Comparison of ENCODE assay signal across 21 mouse cellular contexts in the genomic region with DNA sequence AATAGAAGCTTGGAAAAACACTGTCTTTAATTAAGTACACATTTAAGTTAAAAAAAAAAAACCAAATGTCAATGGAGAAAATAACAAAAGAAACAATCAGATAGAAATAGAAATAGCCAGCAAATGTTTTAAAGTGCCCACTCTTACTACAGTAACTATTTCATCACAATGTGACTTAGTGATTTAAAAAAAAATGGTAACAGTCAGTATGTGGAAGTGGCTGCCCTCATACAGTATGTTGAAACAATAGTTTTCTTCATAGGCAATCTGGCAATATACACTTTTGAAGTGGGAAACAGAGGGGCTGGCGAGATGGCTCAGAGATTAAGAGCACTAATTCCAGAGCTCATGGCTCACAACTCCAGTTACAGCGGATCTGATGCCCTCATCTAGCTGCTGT. TPM values are rescaled to one million over a fixed set of nuclear protein-coding genes. Genes with fewer than 3 reads are reported as not detected.
DNase-seq lines count a peak whose midpoint lies in the region; ATAC-seq and TF ChIP-seq lines count a peak whose summit lies in the region.
"Had no signal": no experiment of that assay in that cellular context is flagged by ENCODE, and none has a peak within 500 bp of the region (broad histone marks: within the 10 kb centered on the region; RNA-seq: fewer than 3 reads in every experiment).

No protein-coding gene starts in this region.

- peak; percentile 60 for ATAC-seq in lung, postnatal 0 days
- peak; percentile 46 for ATAC-seq in common myeloid progenitor, adult 5-6 weeks (replicated peaks; ENCODE audit: low read depth, poor library complexity, severe bottlenecking)
- ATAC-seq in megakaryocyte progenitor cell, adult 5-6 weeks (replicated peaks; ENCODE audit: poor library complexity): peak; percentile 71
- ATAC-seq in hindbrain, embryonic 11.5 days (ENCODE audit: low FRiP score): no peak
- ATAC-seq: CD4-positive, CD25-positive, alpha-beta regulatory T cell, adult 4 months; forebrain, embryonic 15.5 days; hindbrain, embryonic 16.5 days; inflammation-experienced regulatory T-cells, adult 6 months had no signal

- no peaks in the 10 kb centered on the region for H3K27me3 ChIP-seq in lung, postnatal 0 days (replicated peaks; ENCODE audit: insufficient read depth, low read length)
- H3K27me3 ChIP-seq in hindbrain, embryonic 11.5 days (ENCODE audit: control insufficient read depth, insufficient read depth, low read length): no peaks in the 10 kb centered on the region
- H3K27me3 ChIP-seq: embryonic facial prominence, embryonic 12.5 days; forebrain, embryonic 15.5 days; heart, embryonic 13.5 days; hindbrain, embryonic 12.5 days had no signal

- TF ChIP-seq EP300 in lung, postnatal 0 days (IDR thresholded peaks at IDR 0.05): no peak

- peak; percentile 69 for DNase-seq in lung, postnatal 0 days (ENCODE audit: low spot score)
- DNase-seq in lung, postnatal 25 days (ENCODE audit: low spot score): no peak
- no peak for DNase-seq in hindbrain, embryonic 11.5 days (ENCODE audit: low spot score)
- no peak for DNase-seq in MN1 (ENCODE audit: low spot score)
- DNase-seq in cerebellum, postnatal 10 days: no peak
- DNase-seq: adrenal gland, postnatal 14 days; B cell, adult 2 months; cerebellum, adult 18-20 months; cerebellum, adult 9-11 months; gastrocnemius, postnatal 10 days; heart, postnatal 36 days had no signal

- no peak for TF ChIP-seq CTCF in lung, postnatal 0 days (IDR thresholded peaks at IDR 0.05)

- no peak overlapping the region for H3K4me3 ChIP-seq in lung, postnatal 0 days (ENCODE audit: low read depth, low read length)
- no peak overlapping the region for H3K4me3 ChIP-seq in hindbrain, embryonic 11.5 days (ENCODE audit: low read depth, low read length)
- H3K4me3 ChIP-seq: embryonic facial prominence, embryonic 12.5 days; forebrain, embryonic 15.5 days; heart, embryonic 13.5 days; hindbrain, embryonic 12.5 days had no signal

- no peaks in the 10 kb centered on the region for H3K36me3 ChIP-seq in lung, postnatal 0 days (ENCODE audit: insufficient read depth, low read length)
- no peaks in the 10 kb centered on the region for H3K36me3 ChIP-seq in hindbrain, embryonic 11.5 days (ENCODE audit: control insufficient read depth, insufficient read depth, low read length)
- H3K36me3 ChIP-seq: embryonic facial prominence, embryonic 12.5 days; forebrain, embryonic 15.5 days; heart, embryonic 13.5 days; hindbrain, embryonic 12.5 days had no signal

- no peak overlapping the region for H3K27ac ChIP-seq in lung, postnatal 0 days (ENCODE audit: low read length)
- no peak overlapping the region for H3K27ac ChIP-seq in hindbrain, embryonic 11.5 days (ENCODE audit: low read depth, low read length)
- H3K27ac ChIP-seq: embryonic facial prominence, embryonic 12.5 days; forebrain, embryonic 15.5 days; heart, embryonic 13.5 days; hindbrain, embryonic 12.5 days had no signal

- no peaks in the 10 kb centered on the region; the same call in 1 of the 2 replicates for H3K4me1 ChIP-seq in lung, postnatal 0 days (ENCODE audit: insufficient read depth, low read depth, low read length)
- no peaks in the 10 kb centered on the region for H3K4me1 ChIP-seq in hindbrain, embryonic 11.5 days (replicated peaks; ENCODE audit: control insufficient read depth, insufficient read depth, low read length)
- H3K4me1 ChIP-seq: embryonic facial prominence, embryonic 12.5 days had no signal

- no peaks in the 10 kb centered on the region for H3K9me3 ChIP-seq in lung, postnatal 0 days (ENCODE audit: low read length)
- H3K9me3 ChIP-seq in hindbrain, embryonic 11.5 days (ENCODE audit: control insufficient read depth, low read length): no peaks in the 10 kb centered on the region
- H3K9me3 ChIP-seq: embryonic facial prominence, embryonic 12.5 days; forebrain, embryonic 15.5 days; G1E; heart, embryonic 13.5 days; hindbrain, embryonic 12.5 days had no signal

- H3K4me2 ChIP-seq in lung, postnatal 0 days (replicated peaks; ENCODE audit: low read depth, low read length): no peak overlapping the region
- H3K4me2 ChIP-seq in hindbrain, embryonic 11.5 days (replicated peaks; ENCODE audit: low read depth, low read length): no peak overlapping the region
- H3K4me2 ChIP-seq: embryonic facial prominence, embryonic 12.5 days; forebrain, embryonic 15.5 days; hindbrain, embryonic 12.5 days had no signal

- WGBS in lung, postnatal 0 days: 66% methylated on average over 2 of the region's 2 CpGs
- WGBS in hindbrain, embryonic 11.5 days: 89% methylated on average over 2 of the region's 2 CpGs

- H3K9ac ChIP-seq in lung, postnatal 0 days (replicated peaks; ENCODE audit: low read depth): no peak overlapping the region
- H3K9ac ChIP-seq in hindbrain, embryonic 11.5 days (ENCODE audit: low read depth, low read length): no peak overlapping the region
- H3K9ac ChIP-seq: embryonic facial prominence, embryonic 12.5 days; forebrain, embryonic 15.5 days; heart, embryonic 13.5 days; hindbrain, embryonic 12.5 days had no signal

RNA-seq across cellular contexts. Expression of gene Tmem131, which starts 15.9 kb away (rescaled TPM):
- polyA plus RNA-seq in lung, postnatal 0 days (2015; fragmentation: Nextera tagmentation; extraction: Ambion mirVana): 5.9 and 6.0 TPM in 2 replicates
- total RNA-seq in common myeloid progenitor, adult 5-6 weeks (2017): 18.6 and 28.1 TPM in 2 replicates
- 48.5 and 52.7 TPM in 2 replicates for total RNA-seq in megakaryocyte progenitor cell, adult 5-6 weeks (2015)
- 13.5 and 16.6 TPM in 2 replicates for total RNA-seq in megakaryocyte progenitor cell, adult 5-6 weeks (2017)
- polyA plus RNA-seq in hindbrain, embryonic 11.5 days (2014; fragmentation: Nextera tagmentation; extraction: Ambion mirVana): 15.9 and 17.9 TPM in 2 replicates
